Mouse (Mus musculus): ENCODE measurements around the gene Reep3. TPM values are rescaled to one million over a fixed set of nuclear protein-coding genes. Genes with fewer than 3 reads are reported as not detected.

Gene Reep3
- polyA plus RNA-seq, 1 experiment = 34.8 TPM

- no peak for DNase-seq (ENCODE audit: low read depth)
- TF ChIP-seq POLR2A (IDR thresholded peaks at IDR 0.05; ENCODE audit: borderline replicate concordance, extremely low read depth, insufficient read depth, insufficient read length, poor library complexity, severe bottlenecking) = no peak
- TF ChIP-seq CTCF (IDR thresholded peaks at IDR 0.05; ENCODE audit: borderline replicate concordance, extremely low read depth, insufficient read depth, insufficient read length) = no peak
Observed at GRCm38 (mm10) chr10:67026375-67026774, 70.4 kb downstream of the Reep3 start.

DNA sequence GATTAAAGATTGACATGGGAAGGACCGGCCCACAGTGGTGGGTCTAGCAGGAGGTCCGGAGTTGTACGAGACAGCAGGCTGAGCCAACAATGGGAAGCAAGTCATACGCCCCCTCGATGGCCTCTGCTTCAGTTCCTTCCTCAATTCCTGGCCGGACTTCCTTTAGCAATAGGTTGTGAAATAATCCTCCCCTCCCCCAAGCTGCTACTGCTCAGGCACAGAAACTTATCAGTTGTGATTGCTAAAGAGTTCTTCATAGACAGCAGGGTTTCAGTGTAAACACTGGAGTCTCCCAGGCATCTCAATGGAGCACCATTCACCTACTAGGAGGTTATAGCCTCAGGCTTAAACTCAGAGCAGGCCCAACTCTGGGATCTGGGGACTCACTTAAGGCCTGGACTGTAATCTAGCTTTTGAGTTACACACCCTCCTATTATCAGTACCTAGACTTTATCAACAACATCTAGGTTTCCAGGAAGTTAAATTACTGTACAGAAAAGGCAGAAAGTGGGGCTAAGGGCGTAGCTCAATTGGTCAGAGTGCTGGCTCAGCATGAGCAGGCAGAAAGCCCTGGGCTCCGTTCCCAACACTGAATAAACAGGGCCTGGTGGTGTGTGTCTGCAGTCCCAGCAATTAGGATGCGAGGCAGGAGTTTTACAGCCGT lies 71.0 kb downstream of the Reep3 start:
- TF ChIP-seq CTCF (IDR thresholded peaks at IDR 0.05; ENCODE audit: borderline replicate concordance, extremely low read depth, insufficient read depth, insufficient read length) (no peak), POLR2A (IDR thresholded peaks at IDR 0.05; ENCODE audit: borderline replicate concordance, extremely low read depth, insufficient read depth, insufficient read length, poor library complexity, severe bottlenecking) (no peak)
- peak; percentile 89 for DNase-seq (ENCODE audit: low read depth)

DNA sequence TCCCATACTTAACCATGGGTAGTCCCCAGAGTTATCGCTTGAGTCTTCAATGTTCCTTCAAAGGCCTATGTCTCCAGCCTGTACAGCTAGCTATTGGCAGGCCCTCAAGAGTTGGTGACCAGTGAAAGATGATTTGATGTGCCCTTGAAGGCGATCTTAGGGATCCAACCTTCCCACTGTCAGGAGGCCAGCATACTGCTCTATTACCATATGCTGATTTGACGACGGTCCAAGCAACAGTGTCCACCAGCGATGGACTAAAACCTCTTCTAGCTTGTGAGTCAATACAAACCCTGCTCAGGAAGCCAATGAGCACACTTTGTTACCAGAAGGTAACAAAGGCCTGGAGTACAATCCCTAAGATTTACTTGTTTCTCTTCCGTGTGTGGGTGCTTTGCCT lies 72.4 kb downstream of the Reep3 start:
- no peak for DNase-seq (ENCODE audit: low read depth)
- TF ChIP-seq CTCF (IDR thresholded peaks at IDR 0.05; ENCODE audit: borderline replicate concordance, extremely low read depth, insufficient read depth, insufficient read length) (no peak), POLR2A (IDR thresholded peaks at IDR 0.05; ENCODE audit: borderline replicate concordance, extremely low read depth, insufficient read depth, insufficient read length, poor library complexity, severe bottlenecking) (no peak)

DNA sequence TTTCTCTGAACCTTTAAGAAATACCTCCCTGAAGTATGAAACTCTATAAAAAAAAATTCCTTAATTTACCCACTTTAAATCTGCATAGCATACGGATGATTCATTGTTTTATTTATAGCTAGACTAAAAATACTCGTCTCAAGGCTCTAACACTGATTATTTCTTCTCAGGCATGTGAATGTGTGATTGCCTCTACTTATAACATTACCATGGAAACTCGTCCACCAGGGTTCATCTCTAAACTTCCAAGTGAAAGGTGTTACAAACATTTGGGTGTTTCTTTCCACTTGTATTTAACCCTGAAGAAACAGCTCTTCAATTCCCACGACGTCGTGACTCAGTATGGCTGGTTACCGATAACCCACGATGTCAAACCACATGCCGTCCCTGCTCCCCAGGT lies 73.7 kb downstream of the Reep3 start:
- TF ChIP-seq POLR2A (IDR thresholded peaks at IDR 0.05; ENCODE audit: borderline replicate concordance, extremely low read depth, insufficient read depth, insufficient read length, poor library complexity, severe bottlenecking) (no peak), CTCF (IDR thresholded peaks at IDR 0.05; ENCODE audit: borderline replicate concordance, extremely low read depth, insufficient read depth, insufficient read length) (no peak)
- DNase-seq (ENCODE audit: low read depth) = no peak

DNA sequence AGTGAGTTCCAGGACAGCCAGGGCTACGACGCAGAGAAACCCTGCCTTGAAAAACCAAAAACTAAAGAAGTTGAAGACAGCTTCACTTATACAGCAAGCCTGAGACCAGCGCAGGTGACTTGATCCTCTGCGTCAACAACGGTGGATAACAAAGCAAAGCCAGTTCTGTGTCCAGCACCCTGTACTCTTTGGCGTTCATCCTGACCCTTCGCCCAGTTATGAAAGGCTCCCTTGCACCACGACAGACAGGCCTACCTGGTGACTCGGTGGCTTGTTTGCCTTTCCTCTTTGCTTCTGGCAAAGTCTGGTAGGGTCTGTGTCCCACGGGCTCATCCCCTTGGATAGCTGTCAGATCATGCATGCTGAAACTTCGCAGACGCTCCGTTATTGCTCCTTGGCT lies 75.3 kb downstream of the Reep3 start:
- no peak for TF ChIP-seq POLR2A (IDR thresholded peaks at IDR 0.05; ENCODE audit: borderline replicate concordance, extremely low read depth, insufficient read depth, insufficient read length, poor library complexity, severe bottlenecking)
- DNase-seq (ENCODE audit: low read depth) = no peak

DNA sequence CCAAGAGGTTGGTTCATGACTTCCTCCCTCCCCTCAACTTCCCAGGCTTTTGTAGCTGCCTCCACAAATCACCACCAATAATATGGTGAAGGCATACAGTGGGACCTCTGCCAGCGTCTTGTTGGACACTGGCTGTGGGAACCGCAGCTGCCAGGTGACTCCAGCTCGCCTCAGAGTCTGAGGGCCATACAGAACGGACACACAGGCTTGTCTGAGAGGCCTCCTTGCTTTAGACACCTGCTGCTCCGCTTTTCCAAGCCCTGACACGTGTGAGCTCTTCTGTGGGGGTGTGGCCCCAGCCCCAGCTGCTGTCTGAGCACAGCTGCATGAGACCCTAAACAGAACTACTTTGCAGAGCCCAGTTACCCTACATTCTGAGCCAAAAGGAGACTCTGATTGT lies 77.9 kb downstream of the Reep3 start:
- TF ChIP-seq POLR2A (IDR thresholded peaks at IDR 0.05; ENCODE audit: borderline replicate concordance, extremely low read depth, insufficient read depth, insufficient read length, poor library complexity, severe bottlenecking) (no peak), CTCF (IDR thresholded peaks at IDR 0.05; ENCODE audit: borderline replicate concordance, extremely low read depth, insufficient read depth, insufficient read length) (no peak)
- peak; percentile 79 for DNase-seq (ENCODE audit: low read depth)

GRCm38 (mm10) chr10:67017891-67018290 lies 78.9 kb downstream of the Reep3 start:
- DNase-seq (ENCODE audit: low read depth) = no peak
- TF ChIP-seq POLR2A (IDR thresholded peaks at IDR 0.05; ENCODE audit: borderline replicate concordance, extremely low read depth, insufficient read depth, insufficient read length, poor library complexity, severe bottlenecking) (no peak), CTCF (IDR thresholded peaks at IDR 0.05; ENCODE audit: borderline replicate concordance, extremely low read depth, insufficient read depth, insufficient read length) (no peak)

DNA sequence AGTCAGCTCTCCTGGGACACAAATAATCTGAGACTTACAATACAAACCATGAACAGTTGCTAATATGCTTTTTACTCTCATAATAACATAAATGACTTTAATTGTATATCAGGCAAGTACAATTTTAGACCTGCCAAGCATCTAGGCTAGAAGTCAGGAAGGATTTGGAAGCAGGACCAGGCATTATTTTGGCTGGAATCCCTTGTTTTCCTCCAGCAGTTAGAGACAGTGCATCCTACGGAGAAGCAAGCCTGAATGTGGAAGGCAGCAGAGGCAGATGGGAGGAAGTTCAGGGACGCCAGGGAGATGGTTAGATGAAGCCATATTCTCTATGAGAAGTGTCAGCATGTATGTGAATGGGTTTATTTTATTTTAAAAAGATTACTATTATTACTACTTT lies 79.4 kb downstream of the Reep3 start:
- DNase-seq (ENCODE audit: low read depth) = no peak
- TF ChIP-seq CTCF (IDR thresholded peaks at IDR 0.05; ENCODE audit: borderline replicate concordance, extremely low read depth, insufficient read depth, insufficient read length) (no peak), POLR2A (IDR thresholded peaks at IDR 0.05; ENCODE audit: borderline replicate concordance, extremely low read depth, insufficient read depth, insufficient read length, poor library complexity, severe bottlenecking) (no peak)

DNA sequence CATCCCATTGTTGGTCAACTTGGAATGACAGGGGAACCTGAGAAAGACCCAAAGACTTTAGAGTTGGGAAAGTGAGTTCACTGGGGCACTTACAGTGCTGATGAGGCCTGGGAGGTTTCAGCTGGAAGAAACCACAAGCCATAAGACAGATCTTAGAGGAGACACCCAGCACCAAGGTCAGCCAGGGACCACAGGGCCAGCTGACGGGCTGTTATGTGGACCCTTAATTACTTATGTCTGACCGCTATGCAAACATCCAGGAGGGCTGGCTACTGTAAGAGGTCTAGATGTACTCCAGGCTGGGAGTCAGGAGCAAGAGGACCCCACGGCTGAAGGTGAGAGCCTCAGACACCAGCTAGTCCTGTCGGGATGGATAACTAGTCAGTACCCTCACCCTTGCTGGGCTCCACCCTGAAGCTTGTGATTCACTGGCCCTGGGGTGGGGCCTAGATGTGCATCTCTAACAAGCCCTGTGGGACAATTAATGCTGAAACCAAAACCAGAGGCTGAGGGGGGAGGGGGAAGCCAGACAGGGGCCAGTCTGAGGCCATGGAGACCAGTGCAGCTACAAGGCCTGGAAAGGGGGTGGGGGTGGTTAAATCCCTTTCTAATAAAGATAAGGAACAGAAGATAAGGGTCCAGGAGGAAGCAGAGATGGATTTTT lies 80.0 kb downstream of the Reep3 start:
- TF ChIP-seq CTCF (IDR thresholded peaks at IDR 0.05; ENCODE audit: borderline replicate concordance, extremely low read depth, insufficient read depth, insufficient read length) (no peak), POLR2A (IDR thresholded peaks at IDR 0.05; ENCODE audit: borderline replicate concordance, extremely low read depth, insufficient read depth, insufficient read length, poor library complexity, severe bottlenecking) (no peak)
- no peak for DNase-seq (ENCODE audit: low read depth)

GRCm38 (mm10) chr10:67014746-67015145 lies 82.0 kb downstream of the Reep3 start:
- DNase-seq (ENCODE audit: low read depth) = no peak
- TF ChIP-seq POLR2A (IDR thresholded peaks at IDR 0.05; ENCODE audit: borderline replicate concordance, extremely low read depth, insufficient read depth, insufficient read length, poor library complexity, severe bottlenecking) = no peak

DNA sequence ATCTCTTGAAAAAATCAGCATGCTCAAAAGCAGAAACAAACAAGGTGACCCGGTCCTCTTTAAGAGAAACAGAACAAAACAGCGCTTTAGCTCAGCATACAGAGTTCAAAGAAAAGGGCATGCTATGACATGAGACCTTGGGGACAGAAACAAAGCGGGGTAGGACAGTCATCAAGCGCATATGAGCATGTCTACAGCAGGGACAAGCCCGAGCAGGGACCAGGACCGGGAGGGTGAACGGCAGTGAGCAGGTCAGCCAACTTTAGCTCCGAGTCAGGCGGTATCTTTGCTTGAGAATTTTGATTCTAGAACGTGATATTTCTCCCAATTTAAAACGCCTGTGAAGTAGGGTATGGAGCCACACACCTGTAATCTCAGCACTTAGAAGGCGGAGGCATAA lies 86.2 kb downstream of the Reep3 start:
- DNase-seq (ENCODE audit: low read depth) = no peak
- TF ChIP-seq POLR2A (IDR thresholded peaks at IDR 0.05; ENCODE audit: borderline replicate concordance, extremely low read depth, insufficient read depth, insufficient read length, poor library complexity, severe bottlenecking) = no peak

DNA sequence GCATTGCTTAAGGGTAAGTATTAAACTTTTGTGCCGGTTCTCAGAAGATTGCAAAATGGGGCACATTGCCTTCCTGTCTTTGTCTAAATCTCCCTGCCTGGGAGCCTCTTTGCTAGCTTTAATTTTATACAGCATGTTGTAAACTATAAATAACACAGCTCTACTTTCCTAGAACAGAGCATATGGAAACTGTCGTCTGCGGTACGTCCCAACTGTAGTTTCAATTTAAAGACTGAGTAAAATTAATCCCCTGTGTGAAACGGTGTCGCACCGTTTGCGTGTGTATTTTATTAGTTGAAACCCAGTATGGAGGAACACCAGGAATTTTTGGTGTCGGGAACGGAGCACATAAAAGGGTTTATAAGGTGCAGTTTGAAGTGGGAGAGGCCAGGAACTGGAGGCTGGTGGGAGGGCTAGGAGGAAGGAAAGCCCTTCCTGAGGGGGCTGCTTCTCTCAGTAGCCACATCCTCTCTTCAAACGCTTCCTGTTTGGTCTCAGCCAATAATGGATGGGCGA lies 92.2 kb downstream of the Reep3 start:
- TF ChIP-seq CTCF (IDR thresholded peaks at IDR 0.05; ENCODE audit: borderline replicate concordance, extremely low read depth, insufficient read depth, insufficient read length) = no peak
- TF ChIP-seq POLR2A (IDR thresholded peaks at IDR 0.05; ENCODE audit: borderline replicate concordance, extremely low read depth, insufficient read depth, insufficient read length, poor library complexity, severe bottlenecking) = no peak
- peak; percentile 59 for DNase-seq (ENCODE audit: low read depth)
